Mouse (Mus musculus) liver, embryonic 14.5 days (tissue): ENCODE measurements around the gene Sclt1.

Experiments used
- CTCF ChIP-seq: IDR thresholded peaks from 2 replicates; pipeline ENCODE4 v1.5.1; 2016; ENCODE audit warnings: antibody characterized with exemption, low read depth, control low read depth
- EP300 ChIP-seq: IDR thresholded peaks from 2 replicates; pipeline ENCODE4 v1.6.1; 2016; ENCODE audit warnings: antibody characterized with exemption, low read depth

DNA sequence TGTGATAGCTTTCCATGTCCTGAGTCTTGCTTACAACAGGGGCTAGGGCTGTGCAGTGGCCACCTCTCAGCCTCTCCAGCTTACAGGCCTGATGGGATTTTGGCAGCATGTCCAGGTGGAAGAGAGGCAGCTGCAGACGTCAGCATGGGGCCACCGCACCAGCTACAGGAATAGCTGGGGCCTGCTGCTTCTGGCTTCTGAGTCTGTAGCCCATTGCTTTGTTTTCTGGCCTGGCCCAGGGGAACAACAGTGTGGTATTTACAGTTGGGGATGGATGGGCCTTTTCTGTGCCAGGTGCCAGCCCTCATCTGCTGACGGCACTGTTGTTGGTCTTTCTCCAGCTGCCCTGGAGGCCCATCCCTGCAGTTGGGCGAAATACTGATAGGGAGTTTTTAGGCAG, 158.7 kb downstream of the Sclt1 start:
- TF ChIP-seq EP300 (no peak), CTCF (no peak)
